Mouse (Mus musculus) layer of hippocampus, adult 2 months (tissue): ENCODE results near the gene Tns2. TPM values are rescaled to one million over a fixed set of nuclear protein-coding genes. Genes with fewer than 3 reads are reported as not detected.
A peak's percentile ranks its signal among the peaks of the same experiment; 100 is the strongest.

ENCODE experiments used
- DNase-seq, 2 experiments: peaks; one replicate each; pipeline ENCODE4 v3.0.0; 2022; ENCODE audit warnings: low spot score in 2 of 2
- H3K27ac ChIP-seq: fragments of 200-600 bp; 2 replicates; pipeline ENCODE4 v1.8.1; 2022
- H3K4me3 ChIP-seq: fragments of 200-600 bp; 2 replicates; pipeline ENCODE4 v1.8.1; 2022; ENCODE audit warnings: mild to moderate bottlenecking
- CTCF ChIP-seq: fragments of 200-600 bp; conservative IDR thresholded peaks from 2 replicates; pipeline ENCODE4 v1.8.1; 2022; ENCODE audit warnings: antibody characterized with exemption, mild to moderate bottlenecking, moderate library complexity
- long read RNA-seq, 2 experiments: library from polyadenylated mRNA; stranded (forward); transcript quantifications; one replicate each; pipeline ENCODE4 v2.0.0; 2021; ENCODE audit warnings: borderline mapping rate in 2 of 2
- total RNA-seq, 2 experiments: library from RNA; stranded (reverse); gene quantifications; 2 replicates each; pipeline ENCODE4 v1.2.3; 2021

Tns2 gene
- total RNA-seq = 10 to 100 TPM; 18.4 to 25.0 TPM
- long read RNA-seq, experiment 1, full-length matches to known transcripts = 2 of 10 reads
- long read RNA-seq, experiment 1, partial matches to known transcripts = 2 of 10 reads
- long read RNA-seq, experiment 1, other reads (novel, unspliced or antisense) = 6 of 10 reads
- long read RNA-seq, experiment 2, full-length matches to known transcripts = 5 of 13 reads
- long read RNA-seq, experiment 2, partial matches to known transcripts = 2 of 13 reads
- long read RNA-seq, experiment 2, other reads (novel, unspliced or antisense) = 6 of 13 reads

GRCm38 (mm10) chr15:102100161-102100981 is at the start of gene Tns2:
Gene Tns2 (plus strand): TSS chr15:102100413.
- DNase-seq = peak; percentile 69 to 76
- Histone ChIP-seq H3K4me3 (peak within 1 kb of the TSS; percentile 60), H3K27ac (peak within 1 kb of the TSS; percentile 89)
- peak; percentile 72 for TF ChIP-seq CTCF

GRCm38 (mm10) chr15:102051920-102052683 is 48.1 kb upstream of the Tns2 start:
- peak overlapping the region; percentile 54 for H3K4me3 ChIP-seq
- peak; percentile 43 for TF ChIP-seq CTCF
- DNase-seq = peak; percentile 47 to 57
- H3K27ac ChIP-seq = peak overlapping the region; percentile 86

DNA sequence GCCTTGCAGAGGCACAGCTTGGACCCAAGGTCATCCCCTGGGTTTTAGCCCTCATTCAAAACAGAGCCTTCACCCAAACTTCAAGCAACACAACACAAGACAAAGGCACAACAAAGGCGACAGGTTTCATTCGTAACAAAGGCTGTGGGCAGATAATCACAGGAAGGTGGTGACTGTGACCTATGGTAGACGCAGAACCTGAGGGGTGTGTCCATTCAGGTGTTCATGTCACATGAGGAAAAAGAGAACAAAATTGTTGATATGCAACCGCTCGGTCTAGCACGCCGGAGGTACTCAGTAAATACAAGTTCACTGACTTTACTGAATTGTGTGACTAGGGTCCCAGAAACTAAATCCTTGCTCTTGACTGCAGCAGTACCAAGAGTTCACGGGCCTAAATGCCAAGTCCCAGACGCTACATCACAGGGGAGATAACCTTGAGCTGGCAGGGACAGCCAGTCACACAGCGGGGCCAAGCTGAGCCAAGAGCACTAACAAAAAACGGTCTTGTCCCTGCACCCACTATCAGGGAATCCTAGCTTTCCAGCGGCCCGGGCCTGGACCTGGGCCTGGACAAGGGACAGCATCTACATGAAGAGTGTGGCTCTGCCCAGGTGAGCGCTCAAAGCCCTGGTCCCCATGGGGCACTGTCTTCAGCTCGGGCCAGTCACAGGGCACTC is 43.6 kb upstream of the Tns2 start:
- TF ChIP-seq CTCF = no peak
- Histone ChIP-seq H3K27ac (no peak overlapping the region), H3K4me3 (no peak overlapping the region)
- DNase-seq = no peak

- TF ChIP-seq CTCF = peak; percentile 100; the same call in 1 of the 2 replicates
- no peak overlapping the region for H3K4me3 ChIP-seq
These were observed 34.4 kb upstream of the Tns2 start for GRCm38 (mm10) chr15:102065661-102066325.

GRCm38 (mm10) chr15:102070476-102071467 is 29.4 kb upstream of the Tns2 start:
- H3K27ac ChIP-seq = no peak overlapping the region
- H3K4me3 ChIP-seq = no peak overlapping the region
- DNase-seq = no peak
- no peak for TF ChIP-seq CTCF

More at GRCm38 (mm10) chr15:102065661-102066325, 34.4 kb upstream of the Tns2 start:
- peak; percentile 88 to 96 for DNase-seq
- H3K27ac ChIP-seq = no peak overlapping the region

- Histone ChIP-seq H3K27ac (peak overlapping the region; percentile 98), H3K4me3 (peak overlapping the region; percentile 84)
- no peak for TF ChIP-seq CTCF
- DNase-seq = no peak
These were observed 27.2 kb upstream of the Tns2 start for GRCm38 (mm10) chr15:102072963-102073558.

DNA sequence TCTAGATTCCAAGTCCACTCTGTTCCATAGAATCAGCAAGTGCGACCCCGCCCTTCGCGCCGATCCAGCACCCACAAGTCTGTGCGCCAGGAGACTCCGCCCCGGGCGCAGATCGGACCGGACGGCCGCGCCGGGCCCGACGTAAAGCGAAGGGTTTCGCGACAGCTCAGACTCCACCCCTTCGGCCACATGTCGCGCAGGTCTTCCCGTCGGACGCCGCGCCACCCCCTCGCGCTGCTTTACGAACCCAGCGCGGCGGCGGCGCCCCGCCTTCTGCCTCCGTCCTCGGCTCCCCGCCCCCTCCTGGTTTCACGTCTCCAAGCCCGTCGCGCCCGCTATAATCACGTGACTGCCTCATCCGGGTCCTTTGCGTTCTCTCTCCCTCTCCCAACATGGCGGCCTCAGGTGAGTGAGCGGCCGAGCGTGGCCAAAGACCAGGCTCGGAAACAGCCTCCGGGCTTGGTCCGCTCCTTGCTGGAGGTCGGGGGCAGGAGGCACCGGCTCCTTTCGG is 26.6 kb upstream of the Tns2 start, which contains the start of gene Eif4b:
Gene Eif4b, plus strand, starts transcription at position 215 of the 511 bp plus-strand sequence.
- peak; percentile 98 to 99 for DNase-seq
- 0 out of 2 replicates have a peak, but pooled peaks have one; percentile 7 for TF ChIP-seq CTCF
- Histone ChIP-seq H3K4me3 (peak within 1 kb of the TSS; percentile 84), H3K27ac (peak within 1 kb of the TSS; percentile 98)

- TF ChIP-seq CTCF = no peak
- DNase-seq = peak in 1 of 2 experiments; percentile 54
- Histone ChIP-seq H3K4me3 (peak overlapping the region; percentile 84), H3K27ac (peak overlapping the region; percentile 98)
These were observed 26.0 kb upstream of the Tns2 start for GRCm38 (mm10) chr15:102074070-102074731.

- DNase-seq = no peak
- H3K27ac ChIP-seq = peak overlapping the region; percentile 98; the same call in 1 of the 2 replicates
These were observed 25.2 kb upstream of the Tns2 start for GRCm38 (mm10) chr15:102074876-102075585.

More at GRCm38 (mm10) chr15:102074876-102075585, 25.2 kb upstream of the Tns2 start:
- TF ChIP-seq CTCF = no peak
- H3K4me3 ChIP-seq = peak overlapping the region; percentile 84
